Mouse (Mus musculus): ENCODE results near the gene U2af1l4. TPM values are rescaled to one million over a fixed set of nuclear protein-coding genes. Genes with fewer than 3 reads are reported as not detected.

Gene U2af1l4
- total RNA-seq (2021): 10 to 100 TPM; 50.6 to 56.7 TPM

DNA sequence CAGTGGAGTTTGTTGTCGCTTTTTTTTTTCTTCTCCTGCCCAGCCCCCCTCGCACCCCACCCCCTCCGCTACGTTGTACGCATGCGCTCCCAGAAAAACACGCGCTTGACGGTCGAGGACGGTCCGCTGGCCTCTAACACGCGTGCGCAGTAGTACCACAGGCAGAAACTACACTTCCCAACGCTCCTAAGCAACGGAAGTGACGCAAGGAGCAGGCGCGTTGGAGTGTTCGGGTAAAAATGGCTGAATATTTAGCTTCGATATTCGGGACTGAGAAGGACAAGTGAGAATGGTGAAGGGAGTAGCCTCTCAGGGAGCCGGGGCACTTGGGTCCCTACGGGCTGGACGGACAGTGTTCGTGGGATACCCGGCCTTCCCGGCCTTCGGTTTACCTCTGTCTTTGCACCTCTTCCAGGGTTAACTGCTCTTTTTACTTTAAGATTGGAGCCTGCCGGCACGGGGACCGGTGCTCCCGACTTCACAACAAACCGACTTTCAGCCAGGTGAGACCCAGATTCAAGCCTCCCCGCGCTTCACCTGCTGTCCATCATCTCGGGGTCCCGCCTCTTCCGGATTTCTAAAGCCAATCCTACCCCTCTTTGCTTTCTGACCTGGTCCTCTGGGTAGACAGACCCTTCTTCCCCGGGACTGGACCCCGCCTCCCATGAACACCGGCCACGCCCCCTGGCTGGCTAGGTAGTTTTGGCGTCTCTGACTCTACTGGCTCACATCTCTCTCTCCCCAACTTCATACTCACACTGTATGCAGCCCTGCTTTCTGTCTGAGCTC, at the start of gene U2af1l4, which contains the start of the genes Gm49396 and Psenen:
TSS of gene U2af1l4 (plus strand) at position 185 of the 789 bp plus-strand sequence.
TSS of gene Gm49396 (plus strand) at position 228 of the 789 bp plus-strand sequence.
TSS of gene Psenen (minus strand) at position 511 of the 789 bp plus-strand sequence.
- intact Hi-C loops (cut with DNase I): no loop called here
- peak; percentile 98 for DNase-seq

DNA sequence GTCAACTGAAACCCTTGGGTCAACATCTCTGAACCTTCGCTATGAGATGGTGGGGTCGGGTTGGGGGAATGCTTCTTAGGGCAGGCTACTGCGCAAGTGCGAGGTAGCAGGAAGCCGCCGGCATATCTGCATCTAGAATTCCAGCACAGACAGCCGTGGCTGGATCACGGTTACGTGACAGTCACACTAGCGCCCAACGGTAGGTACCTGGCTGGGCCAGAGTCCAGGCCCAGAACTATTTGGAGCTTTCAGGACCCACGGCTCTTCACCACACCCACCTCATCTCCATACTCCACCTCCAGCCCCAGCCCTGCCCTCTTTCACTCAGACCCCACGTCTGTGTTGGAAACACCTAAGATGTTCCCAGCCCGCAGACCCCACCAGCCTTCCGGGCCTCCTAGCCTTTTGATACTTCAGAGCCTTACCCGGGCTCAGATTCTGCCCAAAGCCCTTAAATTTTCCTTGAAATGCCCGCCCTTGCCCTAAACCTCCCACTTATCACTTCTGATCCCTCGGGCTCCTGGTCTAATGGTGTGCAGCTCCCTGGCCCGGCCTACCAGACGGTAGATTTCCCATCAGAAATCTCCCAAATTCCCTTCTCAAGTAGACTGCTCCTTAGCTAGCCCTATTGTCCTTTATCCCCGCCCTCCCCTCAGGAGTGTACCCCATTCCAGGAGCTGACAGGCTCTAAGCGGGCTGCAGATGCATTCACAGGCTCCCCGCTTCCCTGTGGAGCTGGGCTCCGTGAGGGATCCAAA, 47.9 kb upstream of the U2af1l4 start:
- intact Hi-C loops (cut with DNase I): no loop called here
- DNase-seq: no peak

DNA sequence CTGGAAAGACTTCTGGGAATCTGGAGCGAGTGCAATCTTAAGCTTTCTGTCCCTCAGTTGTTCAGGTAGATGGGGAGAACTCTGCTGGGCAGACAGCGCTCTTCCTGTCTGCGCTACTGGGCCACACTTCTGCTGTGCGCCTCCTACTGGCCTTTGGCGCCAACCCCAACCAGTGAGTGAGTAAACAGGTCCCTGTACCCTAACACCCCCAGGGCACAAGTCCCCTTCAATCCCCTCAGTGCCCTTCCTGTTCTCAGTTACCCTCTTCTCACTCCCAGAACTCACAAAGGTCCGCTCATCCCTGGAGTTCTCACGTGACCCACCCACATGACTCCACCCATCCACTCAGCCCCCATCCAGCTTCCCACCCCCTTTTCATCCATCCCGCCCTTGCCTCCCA, 44.8 kb upstream of the U2af1l4 start:
- intact Hi-C loops (cut with DNase I): no loop called here
- no peak for DNase-seq

DNA sequence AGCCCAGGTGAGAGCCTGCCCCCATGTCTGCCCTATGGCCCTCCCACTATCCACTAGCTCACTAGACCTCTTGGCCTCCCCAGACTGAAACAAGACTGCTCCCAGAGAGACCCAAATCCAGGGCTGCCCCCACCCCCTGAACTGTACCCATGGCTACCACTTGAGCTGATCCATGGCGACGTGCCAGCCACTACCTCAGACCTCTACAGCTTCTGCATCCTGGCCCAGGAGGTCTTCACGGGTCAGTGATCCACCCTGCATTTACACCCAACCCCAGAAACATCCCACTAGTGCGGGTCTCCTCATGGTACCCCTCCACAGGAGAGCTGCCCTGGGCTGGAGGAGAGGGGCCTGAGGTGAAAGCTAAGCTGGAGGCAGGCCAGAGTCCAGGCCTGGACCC, 42.7 kb upstream of the U2af1l4 start:
- DNase-seq: peak; percentile 53
- intact Hi-C loops (cut with DNase I): no loop called here

DNA sequence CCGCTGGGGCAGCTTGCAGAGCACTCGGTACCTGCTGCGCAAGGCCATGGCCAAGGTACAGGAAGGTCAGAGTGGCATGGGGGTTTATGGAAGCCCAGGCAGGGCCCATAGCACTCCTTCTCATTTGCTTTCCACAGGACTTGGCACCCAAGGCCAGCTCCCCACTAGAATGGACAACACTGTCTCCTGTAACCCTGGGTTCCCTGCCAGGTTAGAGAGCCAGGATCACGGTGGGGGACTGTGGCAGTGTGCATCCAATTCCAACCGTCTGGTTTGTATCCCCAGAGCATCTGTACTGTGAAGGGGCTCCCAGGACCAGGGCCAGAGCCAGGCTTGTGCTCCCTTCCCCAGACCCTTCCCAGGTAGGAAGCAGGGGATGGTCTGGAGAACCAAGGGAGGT, 42.2 kb upstream of the U2af1l4 start:
- DNase-seq: peak; percentile 72
- intact Hi-C loops (cut with DNase I): no loop called here

DNA sequence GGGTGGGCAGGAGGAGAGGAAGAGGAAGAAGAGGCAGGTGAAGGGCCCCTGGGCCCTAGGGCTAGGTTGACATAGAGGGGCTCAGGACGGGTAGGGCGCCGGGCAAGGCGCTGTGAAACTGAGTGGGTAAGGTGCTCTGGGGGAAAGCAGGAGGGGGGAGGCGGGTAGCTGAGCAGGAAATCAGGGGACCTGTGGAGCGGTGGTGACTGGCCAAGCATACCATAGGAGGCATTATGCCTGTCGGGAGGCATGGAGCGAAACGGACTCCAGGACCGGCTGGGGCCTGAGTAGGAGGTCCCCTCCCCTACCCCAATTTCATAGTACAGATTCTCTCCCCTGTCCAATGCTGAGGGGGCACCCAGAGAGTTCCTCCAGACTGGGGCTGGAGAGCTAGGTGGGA, 40.2 kb upstream of the U2af1l4 start:
- no peak for DNase-seq
- intact Hi-C loops (cut with DNase I): no loop called here

DNA sequence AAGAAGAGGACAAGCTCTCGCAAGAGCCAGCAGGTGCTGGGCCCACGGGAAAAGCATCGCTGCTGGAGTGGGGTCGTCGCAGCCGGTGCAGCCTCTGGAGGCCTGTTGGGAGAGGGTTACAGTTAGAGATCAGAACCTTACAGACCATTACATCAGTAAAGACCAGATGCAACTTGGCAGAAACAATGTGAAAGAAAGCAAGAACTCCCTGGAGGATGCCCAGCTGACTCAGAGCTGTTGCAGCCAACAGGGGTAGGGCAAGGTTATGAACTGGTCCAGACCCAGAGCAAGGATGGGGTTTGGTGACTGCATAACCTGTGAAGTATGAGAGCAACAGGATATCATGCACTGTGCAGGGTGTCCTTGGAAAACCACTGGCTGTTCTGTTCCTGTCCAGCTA, 38.6 kb upstream of the U2af1l4 start:
- intact Hi-C loops (cut with DNase I): no loop called here
- DNase-seq: no peak

DNA sequence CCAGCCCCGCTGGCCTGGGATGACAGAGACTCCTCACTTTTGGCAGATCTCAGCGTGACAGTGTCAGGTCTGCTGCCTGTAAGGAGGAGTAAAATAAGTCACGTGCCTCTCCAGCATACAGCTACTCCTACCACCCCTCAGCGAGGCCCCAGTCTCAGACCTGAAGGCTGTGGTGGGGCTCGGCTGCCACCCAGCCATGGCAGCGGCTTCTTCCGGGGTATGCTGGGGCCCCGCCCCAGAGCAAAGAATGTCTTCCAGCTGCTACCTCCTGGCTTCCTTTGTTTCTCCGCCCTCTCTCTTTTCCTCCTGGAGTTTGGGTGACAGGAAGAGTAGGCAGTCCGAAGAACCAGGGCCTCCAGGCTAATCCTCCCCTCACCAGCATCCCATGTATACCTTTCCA, 37.1 kb upstream of the U2af1l4 start:
- no peak for DNase-seq
- intact Hi-C loops (cut with DNase I): no loop called here

DNA sequence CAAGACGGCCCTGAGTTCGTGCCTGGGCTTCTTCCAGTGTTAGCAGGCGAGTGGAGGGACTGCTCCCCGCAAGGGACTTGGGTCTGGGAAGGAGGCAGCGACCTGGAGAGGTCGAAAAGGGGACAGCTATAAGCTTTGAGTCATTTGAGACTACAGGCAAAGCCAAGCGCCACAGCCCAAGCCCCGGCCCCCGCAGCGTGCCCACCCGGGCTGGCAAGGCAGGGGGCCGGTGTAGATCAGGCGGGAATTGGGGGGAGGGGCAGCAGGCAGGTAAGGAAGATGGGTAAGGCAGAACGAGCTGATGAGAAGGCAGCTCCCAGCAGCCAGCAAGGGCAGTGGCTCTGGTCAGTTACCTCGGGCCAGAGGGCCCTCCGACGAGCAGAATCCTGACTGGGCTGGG, 36.7 kb upstream of the U2af1l4 start:
- intact Hi-C loops (cut with DNase I): no loop called here
- DNase-seq: no peak

DNA sequence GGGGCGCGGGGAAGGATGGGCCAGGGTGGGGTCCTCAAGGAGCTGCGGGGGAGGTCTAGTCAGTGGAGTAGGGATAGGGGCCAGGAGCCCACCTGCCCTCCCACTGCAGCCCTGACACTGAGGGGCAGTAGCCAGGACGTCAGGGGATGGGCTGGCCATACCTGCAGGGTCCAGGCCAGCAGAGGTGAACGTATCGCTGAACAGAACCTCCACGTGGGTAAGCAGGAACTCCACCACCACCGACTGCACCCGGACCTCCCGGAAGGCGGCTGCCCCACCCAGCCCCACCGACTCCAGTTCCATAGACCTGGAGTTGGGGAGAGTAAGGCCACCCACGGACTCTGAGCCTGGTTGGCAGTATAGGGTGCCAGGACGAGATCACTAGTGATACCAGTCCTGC, 36.1 kb upstream of the U2af1l4 start:
- DNase-seq: no peak
- intact Hi-C loops (cut with DNase I): no loop called here

DNA sequence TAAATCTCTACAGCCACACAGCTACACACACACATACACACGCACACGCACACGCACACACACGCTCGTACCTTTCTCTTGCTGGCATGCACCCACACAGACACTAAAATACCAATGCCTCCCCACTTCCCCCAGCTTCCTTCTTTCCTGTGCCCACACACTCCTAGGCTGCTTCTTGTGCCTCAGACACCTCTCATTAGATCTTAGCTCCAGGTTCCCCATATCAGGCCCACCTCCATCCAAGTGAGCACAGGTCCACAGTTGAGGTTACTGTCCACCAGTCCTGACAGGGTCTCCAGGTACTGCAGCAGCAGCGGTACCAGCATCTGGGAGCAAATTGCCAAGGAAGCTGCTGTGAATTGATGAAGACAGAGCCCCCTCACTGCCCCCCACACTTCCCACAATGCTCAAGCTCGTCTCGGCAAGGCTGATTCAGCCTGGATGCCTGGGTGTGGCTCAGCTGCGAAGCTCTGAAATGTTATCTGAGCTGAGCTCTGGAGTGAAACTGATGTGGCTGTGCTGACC, 31.7 kb upstream of the U2af1l4 start:
- DNase-seq: no peak
- intact Hi-C loops (cut with DNase I): no loop called here

DNA sequence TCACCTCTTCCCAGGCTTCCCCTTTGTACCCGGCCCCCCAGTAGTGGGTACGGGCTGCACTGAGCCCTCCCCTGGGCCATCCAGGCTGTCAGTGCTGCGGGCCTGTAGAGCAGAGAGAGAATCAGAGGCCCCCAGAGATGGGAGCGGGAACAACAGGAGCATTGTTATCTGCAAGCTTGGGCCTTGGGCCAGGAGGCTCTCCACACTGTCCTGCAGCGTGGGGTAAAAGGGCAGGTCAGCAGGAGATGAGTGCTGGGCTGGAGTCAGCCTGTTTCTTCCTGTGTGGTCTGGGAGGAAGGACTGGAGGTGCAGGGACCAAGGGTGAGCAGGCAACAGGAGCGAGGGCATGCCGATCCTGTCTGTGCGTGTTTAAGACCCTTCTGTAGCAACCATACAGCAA, 30.2 kb upstream of the U2af1l4 start:
- intact Hi-C loops (cut with DNase I): no loop called here
- peak; percentile 61 for DNase-seq

DNA sequence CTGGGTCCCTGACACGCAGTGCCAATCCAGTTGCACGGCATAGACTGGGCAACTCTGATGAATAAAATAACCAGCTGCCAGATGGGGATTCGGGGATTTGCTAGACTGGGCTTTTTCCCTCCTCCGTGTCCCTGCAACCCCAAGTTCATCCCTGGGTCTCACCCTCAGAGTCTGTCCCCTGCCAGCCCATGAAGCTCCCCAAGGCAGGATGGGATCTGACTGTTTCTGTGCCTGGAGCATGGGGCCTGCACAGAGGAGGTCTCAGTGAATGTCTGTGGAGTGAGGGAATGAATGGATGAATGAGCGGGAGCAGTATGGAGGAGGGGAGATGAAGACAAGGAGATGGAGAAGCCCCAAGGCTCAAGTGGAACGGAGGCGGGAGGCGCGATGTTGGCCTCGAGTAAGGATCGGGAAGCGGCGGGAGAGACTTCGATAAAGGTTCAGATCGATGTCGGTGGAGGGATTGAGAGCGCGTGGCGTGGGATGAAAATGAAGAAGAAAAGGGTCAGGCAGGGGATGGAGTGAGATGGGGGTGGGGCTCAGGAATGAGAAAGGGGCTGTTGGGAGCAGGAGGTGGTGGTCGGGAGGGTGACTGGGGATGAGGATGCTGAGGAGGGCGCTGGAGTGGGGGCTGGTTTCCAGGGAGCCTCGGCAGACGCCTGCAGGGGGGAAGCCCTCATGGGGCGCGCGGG, 29.0 kb upstream of the U2af1l4 start:
- intact Hi-C loops (cut with DNase I): no loop called here
- no peak for DNase-seq

DNA sequence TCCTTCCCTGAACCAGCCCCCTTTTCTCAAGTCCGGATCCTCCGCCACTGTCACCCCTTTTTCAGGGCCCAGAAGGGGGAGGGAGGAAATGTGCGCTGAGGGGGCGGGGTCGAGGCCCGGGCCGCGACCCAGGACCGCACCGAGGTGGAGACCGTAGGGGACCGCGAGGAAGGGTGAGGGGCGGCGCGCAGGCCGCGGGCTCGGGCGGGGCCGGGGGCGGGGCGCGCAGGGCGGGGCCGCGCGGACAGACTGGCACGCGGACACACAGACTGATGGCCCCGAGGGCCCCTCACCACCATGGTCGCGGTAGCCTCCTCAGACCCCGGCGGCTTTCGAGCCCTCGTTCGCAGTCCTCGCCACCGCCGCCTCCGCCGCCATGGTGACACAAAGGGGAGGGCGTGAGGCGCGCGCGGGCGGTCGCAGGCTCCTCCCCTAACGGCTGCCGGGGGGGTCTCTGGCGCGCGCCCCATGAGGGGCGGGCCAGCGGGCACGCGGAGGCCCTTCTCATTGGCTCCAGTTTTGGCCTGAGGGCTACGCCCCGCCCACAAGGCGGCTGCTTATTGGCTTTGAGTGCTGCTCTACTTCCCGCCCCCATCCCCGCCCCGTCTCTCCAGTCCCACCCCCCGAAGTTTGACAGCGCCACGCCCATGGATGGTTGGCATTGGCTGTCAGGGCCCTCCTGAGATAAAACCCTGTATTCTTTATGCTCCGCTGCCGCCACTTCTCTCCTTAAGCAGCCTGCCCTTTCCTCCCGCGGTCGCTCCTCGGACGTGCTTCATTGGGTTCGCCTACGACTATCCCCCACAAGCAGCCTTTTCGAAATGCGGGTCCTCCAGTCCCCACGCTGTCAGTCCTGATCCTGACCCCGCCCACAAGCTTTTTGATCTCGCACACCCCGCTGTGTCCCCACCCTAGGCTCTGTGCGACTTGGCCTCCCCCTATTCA, 28.2 kb upstream of the U2af1l4 start, which contains the start of gene Arhgap33:
TSS of gene Arhgap33 (minus strand) at position 428 of the 945 bp plus-strand sequence.
- peak; percentile 99 for DNase-seq
- intact Hi-C loops (cut with DNase I): no loop called here

DNA sequence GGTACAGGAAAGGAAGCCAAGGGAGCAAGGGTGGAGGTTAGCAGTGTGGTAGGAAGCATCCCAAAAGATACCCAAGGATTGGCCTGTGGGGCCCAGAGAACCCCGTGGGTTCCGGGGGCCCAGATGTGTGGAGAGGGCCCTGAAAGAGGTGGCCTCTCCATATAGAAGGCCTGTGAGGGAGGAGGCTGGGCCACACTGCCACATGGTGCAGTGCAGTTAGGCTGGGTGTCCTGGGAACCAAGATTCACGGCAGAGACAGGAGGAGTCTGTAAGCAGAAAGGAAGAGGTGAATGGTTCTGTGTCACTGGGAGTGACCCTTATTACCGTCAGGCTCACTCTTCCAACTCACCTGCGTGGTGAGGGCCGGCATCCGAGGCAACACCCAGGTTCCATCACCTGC, 22.5 kb upstream of the U2af1l4 start:
- DNase-seq: no peak
- intact Hi-C loops (cut with DNase I): no loop called here

DNA sequence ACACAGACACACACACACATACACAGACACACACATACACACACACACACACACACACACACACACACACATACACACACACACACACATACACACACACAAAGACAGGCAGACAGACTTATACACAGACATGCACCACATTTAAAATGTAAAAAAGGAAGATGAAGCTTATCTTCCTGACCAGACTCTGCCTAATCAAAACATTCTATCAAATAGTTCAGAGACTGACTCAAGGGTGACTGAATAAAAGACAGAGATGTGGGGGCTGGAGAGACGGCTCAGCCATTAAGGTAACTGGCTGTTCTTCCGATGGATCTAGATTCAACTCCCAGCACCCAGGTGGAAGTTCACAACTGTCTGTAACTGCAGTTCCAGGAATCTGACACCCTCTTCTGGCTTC, 18.8 kb upstream of the U2af1l4 start:
- intact Hi-C loops (cut with DNase I): no loop called here
- no peak for DNase-seq

DNA sequence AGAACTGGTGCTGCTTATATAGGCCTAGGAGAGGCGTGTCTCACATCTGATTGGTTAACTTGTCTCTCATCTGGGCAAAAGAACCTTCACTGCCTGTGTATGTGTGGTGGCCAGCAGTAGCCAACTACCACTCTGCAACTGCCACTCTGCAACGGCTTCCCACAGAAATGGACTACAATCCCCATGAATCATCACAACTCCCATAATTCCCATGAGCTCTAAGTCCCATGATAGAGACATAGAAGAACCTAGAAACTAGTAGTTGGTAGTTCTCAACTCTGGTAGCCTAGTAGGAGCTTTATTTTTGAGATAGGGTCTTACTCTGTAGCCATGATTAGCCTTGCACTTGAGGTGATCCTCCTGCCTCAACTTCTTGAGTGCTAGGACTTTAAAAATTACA, 13.2 kb upstream of the U2af1l4 start:
- intact Hi-C loops (cut with DNase I): no loop called here

DNA sequence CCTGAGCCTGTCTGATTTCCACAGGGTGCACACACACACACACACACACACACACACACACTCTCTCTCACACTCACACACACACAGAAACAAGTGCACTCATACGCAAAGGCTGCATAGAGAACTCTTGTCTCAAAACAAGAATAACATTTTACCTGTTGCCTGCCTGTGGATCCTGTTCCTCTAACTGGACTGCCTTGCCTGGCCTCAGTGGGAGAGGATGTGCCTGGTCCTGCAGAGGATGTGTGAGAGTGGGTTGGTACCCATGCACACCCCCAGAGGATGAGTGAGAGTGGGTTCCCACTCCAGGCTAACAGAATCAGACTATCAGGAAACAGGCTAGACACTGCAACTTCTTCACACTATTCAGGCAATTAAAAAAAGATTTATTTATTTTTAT, 12.5 kb upstream of the U2af1l4 start:
- DNase-seq: no peak
- intact Hi-C loops (cut with DNase I): no loop called here

More for the DNA sequence above, 13.2 kb upstream of the U2af1l4 start:
- DNase-seq: no peak

DNA sequence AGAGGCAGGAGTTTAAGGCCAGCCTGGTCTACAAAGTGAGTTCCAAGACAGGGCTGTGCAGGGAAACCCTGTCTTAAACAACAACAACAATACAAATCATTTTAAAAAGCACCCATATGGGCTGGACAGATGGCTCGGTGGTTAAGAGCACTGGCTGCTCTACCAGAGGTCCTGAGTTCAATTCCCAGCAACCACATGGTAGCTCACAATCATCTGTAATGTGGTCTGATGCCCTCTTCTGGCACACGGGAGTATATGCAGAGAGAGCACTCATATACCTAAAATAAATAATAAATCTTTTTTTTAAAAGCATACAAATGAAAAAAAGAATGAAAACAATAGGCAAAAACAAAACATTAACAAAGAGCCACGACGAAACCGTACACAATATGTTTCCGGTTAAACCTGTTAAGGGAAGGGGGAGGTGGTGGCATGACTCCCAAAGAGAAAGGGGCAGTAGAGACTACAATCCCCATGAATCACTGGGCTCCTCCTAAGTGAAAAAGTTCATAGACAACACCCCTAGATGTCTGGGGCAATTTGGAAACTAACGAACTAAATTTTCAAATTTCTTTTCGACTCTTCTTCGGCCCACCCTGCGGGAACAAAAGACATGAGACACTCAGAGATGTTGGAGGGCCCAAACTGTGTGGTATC, 11.5 kb upstream of the U2af1l4 start:
- intact Hi-C loops (cut with DNase I): no loop called here
- peak; percentile 44 for DNase-seq
